Mouse (Mus musculus) megakaryocyte-erythroid progenitor cell, adult 5 weeks (primary cell): ENCODE measurements around the gene Il20rb. TPM values are rescaled to one million over a fixed set of nuclear protein-coding genes. Genes with fewer than 3 reads are reported as not detected.

Experiments used
- polyA plus RNA-seq: library from polyadenylated mRNA; stranded (reverse); fragments of >175 nt; gene quantifications from 2 replicates; pipeline ENCODE4 v1.2.3, GENCODE M21; 2012

The Il20rb gene
- polyA plus RNA-seq, result 0.94 and 1.5 TPM in 2 replicates

DNA sequence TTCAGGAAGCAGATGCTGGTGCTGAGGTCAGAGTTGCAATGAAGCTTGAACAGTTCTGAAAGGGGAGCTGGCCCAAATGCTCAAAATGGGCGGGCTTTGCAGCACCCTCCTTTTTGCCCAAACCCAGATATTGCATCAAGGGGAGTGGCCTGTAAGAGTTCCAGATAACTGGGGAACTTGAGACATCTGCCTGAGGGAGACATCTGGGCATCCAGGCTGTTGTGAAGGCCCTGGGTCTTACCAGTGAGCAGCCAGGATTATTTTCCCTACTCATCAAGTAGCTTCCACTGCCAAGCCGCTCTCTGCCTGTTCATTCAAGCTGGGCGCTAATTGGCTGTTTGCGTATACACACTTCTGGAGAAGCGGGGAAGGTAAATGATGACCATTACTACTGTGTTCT lies at the start of gene Il20rb:
Gene Il20rb (minus strand): TSS at position 358 of the 400 bp plus-strand sequence.

Other genes starting within 250 kb of the Il20rb start
- 2.1 and 2.6 TPM in 2 replicates for gene Nck1, start 59.3 kb upstream of the Il20rb start, polyA plus RNA-seq
- gene Slc35g2, start 84.3 kb upstream of the Il20rb start, polyA plus RNA-seq, result not detected in 2 replicates
- 5.3 and 7.9 TPM in 2 replicates for gene Stag1, start 111.0 kb upstream of the Il20rb start, polyA plus RNA-seq